In genomic region chr7:141374399-141374798, GRCm38 (mm10) we compare ENCODE assay signal across 23 mouse cellular contexts.
"Had no signal": no experiment of that assay in that cellular context is flagged by ENCODE, and none has a peak within 500 bp of the region (broad histone marks: within the 10 kb centered on the region; RNA-seq: fewer than 3 reads in every experiment).

No protein-coding gene starts in this region.

- ATAC-seq: intestine, embryonic 16.5 days had no signal

- H3K27me3 ChIP-seq: heart, embryonic 13.5 days; heart, embryonic 15.5 days; hindbrain, embryonic 13.5 days; hindbrain, embryonic 15.5 days; kidney, embryonic 15.5 days; limb, embryonic 12.5 days had no signal

- H3K27ac ChIP-seq: heart, adult 2 months; heart, embryonic 13.5 days; heart, embryonic 15.5 days; hindbrain, embryonic 13.5 days; hindbrain, embryonic 15.5 days; hindbrain, postnatal 0 days; kidney, embryonic 15.5 days; kidney, postnatal 0 days; left cerebral cortex, adult 2 months; limb, embryonic 10.5 days; limb, embryonic 12.5 days had no signal

- H3K36me3 ChIP-seq: heart, embryonic 13.5 days; heart, embryonic 15.5 days; hindbrain, embryonic 13.5 days; hindbrain, embryonic 15.5 days; kidney, embryonic 15.5 days; limb, embryonic 10.5 days; limb, embryonic 12.5 days had no signal

- H3K9me3 ChIP-seq: heart, embryonic 13.5 days; heart, embryonic 15.5 days; hindbrain, embryonic 13.5 days; hindbrain, embryonic 15.5 days; kidney, embryonic 15.5 days; limb, embryonic 10.5 days; limb, embryonic 12.5 days had no signal

- H3K4me3 ChIP-seq: heart, adult 2 months; heart, embryonic 13.5 days; heart, embryonic 15.5 days; hindbrain, embryonic 13.5 days; hindbrain, embryonic 15.5 days; kidney, embryonic 15.5 days; left cerebral cortex, adult 2 months; limb, embryonic 10.5 days; limb, embryonic 12.5 days had no signal

- H3K4me1 ChIP-seq: heart, embryonic 13.5 days; heart, embryonic 15.5 days; hindbrain, embryonic 13.5 days; hindbrain, embryonic 15.5 days; limb, embryonic 10.5 days; limb, embryonic 12.5 days had no signal

- H3K4me2 ChIP-seq: heart, embryonic 11.5 days; heart, embryonic 13.5 days; heart, embryonic 15.5 days; hindbrain, embryonic 13.5 days; hindbrain, embryonic 15.5 days; kidney, embryonic 15.5 days; limb, embryonic 12.5 days had no signal

- H3K9ac ChIP-seq: heart, embryonic 13.5 days; heart, embryonic 15.5 days; hindbrain, embryonic 13.5 days; hindbrain, embryonic 15.5 days; kidney, embryonic 15.5 days; limb, embryonic 12.5 days had no signal

- DNase-seq: gastrocnemius, postnatal 14 days; gastrocnemius, postnatal 36 days; heart, adult 11 months; heart, adult 2 months; heart, postnatal 14 days; heart, postnatal 36 days; kidney, adult 11 months; kidney, adult 2 months; kidney, adult 9 months; kidney, postnatal 14 days; kidney, postnatal 36 days had no signal
